Mouse (Mus musculus): ENCODE data around the gene Zfp981. TPM values are rescaled to one million over a fixed set of nuclear protein-coding genes. Genes with fewer than 3 reads are reported as not detected.

The Zfp981 gene
- total RNA-seq, 2 experiments from 2014 or later: 0.16 TPM; not detected in 1

Other genes with a start within 250 kb of the Zfp981 start
- under 1 TPM; 0.48 to 0.52 TPM for gene Zfp992, start 53.0 kb upstream of the Zfp981 start, total RNA-seq (2021)
- 1 to 10 TPM; 2.0 to 3.3 TPM for gene Zfp993, start 108.9 kb downstream of the Zfp981 start, total RNA-seq (2021)

All from gastrocnemius, adult 18-20 months (tissue).